Mouse (Mus musculus) limb, embryonic 15.5 days (tissue): Measurements from ENCODE around the gene Syk. TPM values are rescaled to one million over a fixed set of nuclear protein-coding genes. Genes with fewer than 3 reads are reported as not detected.

Experiments
- ATAC-seq: fragments of 200-750 bp; cut with Nextera tagmentation; 2 replicates; pipeline ENCODE4 v1.8.0; 2017; ENCODE audit warnings: low read depth, moderate TSS enrichment; ENCODE audit not compliant: insufficient number of reproducible peaks, low FRiP score, low TSS enrichment
- H3K27ac ChIP-seq: fragments of 300-500 bp; sonication (generic); 2 replicates; pipeline ENCODE4 v1.5.1; 2015; ENCODE audit warnings: moderate library complexity, mild to moderate bottlenecking, inconsistent platforms
- H3K27me3 ChIP-seq: fragments of 300-500 bp; sonication (generic); 2 replicates; pipeline ENCODE4 v1.6.1; 2015; ENCODE audit warnings: inconsistent platforms
- H3K36me3 ChIP-seq: fragments of 300-500 bp; sonication (generic); 2 replicates; pipeline ENCODE4 v1.6.1; 2015; ENCODE audit warnings: inconsistent platforms
- H3K4me1 ChIP-seq: fragments of 300-500 bp; sonication (generic); 2 replicates; pipeline ENCODE4 v1.6.1; 2015; ENCODE audit warnings: inconsistent platforms
- H3K4me2 ChIP-seq: fragments of 300-500 bp; sonication (generic); 2 replicates; pipeline ENCODE4 v1.6.1; 2015; ENCODE audit warnings: mild to moderate bottlenecking, inconsistent platforms
- H3K4me3 ChIP-seq: fragments of 300-500 bp; sonication (generic); 2 replicates; pipeline ENCODE4 v1.5.1; 2015; ENCODE audit warnings: mild to moderate bottlenecking, inconsistent platforms
- H3K9ac ChIP-seq: fragments of 300-500 bp; sonication (generic); 2 replicates; pipeline ENCODE4 v1.6.1; 2015; ENCODE audit warnings: inconsistent platforms
- H3K9me3 ChIP-seq: fragments of 300-500 bp; sonication (generic); 2 replicates; pipeline ENCODE4 v1.6.1; 2016; ENCODE audit warnings: inconsistent platforms
- WGBS: fragments of 180-500 bp; shearing (Covaris S2); methylation state at CpG from one replicate; pipeline ENCODE4 v1.1.7; 2015; 5-methylcytosine and 5-hydroxymethylcytosine counted together
- polyA plus RNA-seq: library from polyadenylated mRNA; unstranded; fragments of >200 nt; fragmentation: Nextera tagmentation; extraction: Ambion mirVana; gene quantifications from 2 replicates; pipeline ENCODE4 v1.2.1, GENCODE M21; 2015

Syk gene
- polyA plus RNA-seq, 1 experiment from 2014 or later, result 2.9 TPM

DNA sequence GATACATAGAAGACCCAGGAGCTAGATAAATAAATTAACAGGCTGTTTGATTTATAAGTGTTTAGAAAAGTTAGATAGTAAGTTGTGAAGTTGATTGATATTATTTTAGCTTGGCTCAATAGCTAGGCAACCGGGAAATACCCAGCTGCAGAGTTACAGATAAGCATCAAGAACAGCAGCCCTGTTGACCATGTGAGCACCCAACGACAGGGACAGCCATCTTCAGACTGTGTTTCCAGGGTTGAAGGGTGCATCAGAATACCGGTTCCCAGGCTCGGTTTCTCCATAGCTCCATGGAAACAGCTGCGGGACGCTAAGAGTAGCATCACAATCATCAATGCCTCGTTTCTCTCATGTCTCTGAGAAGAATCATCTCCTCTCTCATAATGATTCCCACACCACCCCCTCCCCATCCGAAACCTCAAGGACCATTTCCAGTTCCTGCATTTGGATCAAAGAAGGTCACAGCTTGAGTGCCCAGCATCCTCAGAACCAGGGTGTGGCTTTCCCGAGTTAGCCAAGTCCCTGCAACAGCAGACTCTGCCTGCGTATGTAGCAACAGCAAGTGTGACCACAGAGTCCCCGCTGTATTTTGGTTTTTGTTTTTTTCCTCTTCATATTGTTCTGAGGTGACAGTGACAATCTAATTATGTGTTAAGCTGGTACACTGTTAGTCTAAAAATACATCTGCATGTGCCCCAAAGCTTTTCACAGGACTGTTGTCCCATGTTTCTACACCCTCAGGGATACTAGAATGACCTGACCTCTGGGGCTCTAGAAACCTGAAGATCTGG lies 11.2 kb upstream of the Syk start:
- Histone ChIP-seq H3K9me3 (no peaks in the 10 kb centered on the region), H3K27ac (no peak overlapping the region), H3K4me3 (no peak overlapping the region), H3K9ac (no peak overlapping the region), H3K4me2 (no peak overlapping the region), H3K36me3 (no peaks in the 10 kb centered on the region), H3K4me1 (peaks cover 3% of the 10 kb centered on the region; the same call in 1 of the 2 replicates), H3K27me3 (no peaks in the 10 kb centered on the region)
- 74% methylated on average over 11 of the region's 11 CpGs for WGBS
- ATAC-seq, result no peak

DNA sequence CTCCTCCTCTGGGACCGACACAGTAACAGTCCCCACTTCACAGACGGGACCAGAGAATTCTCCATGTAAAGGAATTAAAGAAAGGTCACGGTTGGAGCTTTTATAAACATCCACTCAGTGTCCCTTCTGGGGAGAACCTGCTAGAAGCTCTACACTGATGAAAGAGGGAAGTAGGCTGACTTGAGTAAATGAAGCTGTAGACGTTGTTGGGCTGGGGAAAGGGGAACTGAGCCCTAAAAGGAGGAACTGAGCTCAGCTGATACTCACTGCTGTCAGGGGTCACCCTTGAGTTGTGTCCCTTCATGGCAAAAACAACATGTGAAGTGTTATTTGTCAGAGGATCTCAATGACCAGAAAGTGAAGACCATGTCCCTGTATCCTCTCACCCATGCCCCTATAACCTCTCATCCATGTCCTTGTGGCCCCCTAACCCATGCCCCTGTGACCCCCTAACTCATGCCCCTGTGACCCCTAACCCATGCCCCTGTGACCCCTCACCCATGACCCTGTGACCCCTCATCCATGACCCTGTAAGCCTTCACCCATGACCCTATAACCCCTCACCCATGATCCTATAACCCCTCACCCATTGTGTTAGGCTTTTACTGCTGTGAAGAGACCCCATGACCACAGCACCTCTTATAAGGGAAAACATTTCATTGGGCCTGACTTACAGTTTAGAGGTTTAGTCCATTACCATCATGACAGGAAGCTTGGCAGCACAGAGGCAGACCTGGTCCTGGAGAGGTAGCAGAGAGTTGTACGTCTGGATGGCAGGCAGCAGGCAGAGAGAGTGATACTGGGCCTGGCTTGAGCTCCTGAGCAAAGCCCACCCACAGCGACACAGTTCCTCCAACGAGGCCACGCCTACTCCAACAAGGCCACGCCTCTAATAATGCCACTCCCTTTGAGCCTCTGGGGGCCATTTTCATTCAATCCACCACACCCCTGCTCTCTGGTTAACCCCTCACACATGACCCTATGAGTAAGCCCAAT lies 10.2 kb upstream of the Syk start:
- Histone ChIP-seq H3K9ac (no peak overlapping the region), H3K4me3 (no peak overlapping the region), H3K4me1 (peaks cover 4% of the 10 kb centered on the region; the same call in 1 of the 2 replicates), H3K9me3 (no peaks in the 10 kb centered on the region), H3K4me2 (no peak overlapping the region), H3K27ac (no peak overlapping the region), H3K36me3 (no peaks in the 10 kb centered on the region), H3K27me3 (no peaks in the 10 kb centered on the region)
- 71% methylated on average over 9 of the region's 9 CpGs for WGBS
- no peak for ATAC-seq

DNA sequence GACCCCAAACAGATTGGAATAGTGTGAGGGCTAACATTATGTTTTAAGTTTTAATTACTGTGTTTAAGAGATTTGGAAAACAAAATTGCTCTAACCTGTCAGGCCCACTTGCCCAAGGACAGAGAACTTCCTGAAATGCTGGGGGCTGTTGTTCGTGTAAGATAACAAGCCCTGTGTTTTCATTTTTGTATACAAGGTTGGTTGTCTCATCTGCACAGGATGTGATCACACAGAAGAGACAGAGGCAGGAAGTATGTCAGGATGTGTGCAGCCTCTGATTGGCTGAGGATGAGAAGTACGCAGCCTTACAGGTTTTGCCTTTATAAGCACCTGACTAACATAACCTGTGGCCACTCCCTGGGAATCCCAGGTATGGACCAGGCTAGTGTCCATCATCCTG lies 8.7 kb upstream of the Syk start:
- WGBS, result 78% methylated on average over 2 of the region's 2 CpGs
- Histone ChIP-seq H3K4me1 (peaks cover 4% of the 10 kb centered on the region; the same call in 1 of the 2 replicates), H3K4me3 (no peak overlapping the region), H3K9ac (no peak overlapping the region), H3K9me3 (no peaks in the 10 kb centered on the region), H3K4me2 (no peak overlapping the region), H3K27me3 (no peaks in the 10 kb centered on the region), H3K36me3 (no peaks in the 10 kb centered on the region), H3K27ac (no peak overlapping the region)
- no peak for ATAC-seq

DNA sequence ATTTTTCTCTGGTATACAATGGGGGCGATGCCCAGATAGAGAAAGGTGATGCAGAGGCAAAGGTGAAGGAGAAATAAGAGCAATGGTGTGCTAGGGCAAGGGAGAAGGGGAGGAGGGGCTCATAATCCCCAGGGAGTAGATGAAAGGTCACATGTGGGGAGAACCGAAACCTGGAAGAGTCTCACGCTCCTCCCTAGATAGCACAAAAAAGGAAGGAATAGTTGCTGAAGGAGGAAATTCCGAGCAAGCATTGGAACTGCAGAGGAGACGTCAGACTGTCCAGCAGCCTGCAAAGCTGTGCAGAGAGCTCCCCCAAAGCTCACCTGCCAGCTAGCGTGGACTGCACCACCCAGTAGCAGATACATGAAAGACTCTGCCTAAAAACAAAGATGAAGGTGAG lies 7.5 kb upstream of the Syk start:
- Histone ChIP-seq H3K27ac (no peak overlapping the region), H3K4me1 (peaks cover 4% of the 10 kb centered on the region; the same call in 1 of the 2 replicates), H3K27me3 (no peaks in the 10 kb centered on the region), H3K4me3 (no peak overlapping the region), H3K9me3 (no peaks in the 10 kb centered on the region), H3K9ac (no peak overlapping the region), H3K36me3 (no peaks in the 10 kb centered on the region), H3K4me2 (no peak overlapping the region)
- ATAC-seq, result no peak
- 82% methylated on average over 6 of the region's 6 CpGs for WGBS

DNA sequence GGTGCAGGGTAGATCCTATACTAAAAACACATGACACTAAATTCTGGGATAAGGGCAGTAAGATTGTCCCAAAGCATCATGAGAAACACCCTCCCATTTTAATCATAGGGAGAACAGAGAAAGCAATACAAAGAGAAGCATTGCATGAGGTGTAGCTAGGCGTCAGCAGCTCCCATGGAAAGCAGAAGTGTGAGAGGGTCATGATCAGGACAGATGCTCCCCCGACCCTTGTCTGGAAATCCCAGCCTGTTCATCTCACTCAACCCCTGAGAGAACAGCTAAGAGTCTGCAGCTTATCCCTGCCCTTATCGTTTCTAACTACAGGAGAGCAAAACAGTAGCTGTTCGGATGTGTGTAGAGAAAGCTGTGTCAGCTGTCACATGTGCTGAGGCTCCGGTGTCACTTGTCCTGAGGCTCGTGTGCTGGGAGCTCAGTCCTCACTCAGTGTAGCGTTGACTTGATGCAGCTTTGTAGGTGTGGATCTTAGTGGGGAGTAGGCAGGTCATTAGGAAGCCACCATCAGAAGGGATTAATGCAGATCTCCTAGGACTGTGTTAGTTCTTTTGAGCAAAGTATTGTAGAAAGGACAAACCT lies 6.9 kb upstream of the Syk start:
- H3K4me2 ChIP-seq, result no peak overlapping the region
- no peaks in the 10 kb centered on the region for H3K36me3 ChIP-seq
- ATAC-seq, result no peak
- H3K4me1 ChIP-seq, result peaks cover 4% of the 10 kb centered on the region; the same call in 1 of the 2 replicates
- no peak overlapping the region for H3K9ac ChIP-seq
- H3K4me3 ChIP-seq, result no peak overlapping the region
- H3K9me3 ChIP-seq, result no peaks in the 10 kb centered on the region
- no peaks in the 10 kb centered on the region for H3K27me3 ChIP-seq
- H3K27ac ChIP-seq, result no peak overlapping the region
- 57% methylated on average over 7 of the region's 7 CpGs for WGBS

DNA sequence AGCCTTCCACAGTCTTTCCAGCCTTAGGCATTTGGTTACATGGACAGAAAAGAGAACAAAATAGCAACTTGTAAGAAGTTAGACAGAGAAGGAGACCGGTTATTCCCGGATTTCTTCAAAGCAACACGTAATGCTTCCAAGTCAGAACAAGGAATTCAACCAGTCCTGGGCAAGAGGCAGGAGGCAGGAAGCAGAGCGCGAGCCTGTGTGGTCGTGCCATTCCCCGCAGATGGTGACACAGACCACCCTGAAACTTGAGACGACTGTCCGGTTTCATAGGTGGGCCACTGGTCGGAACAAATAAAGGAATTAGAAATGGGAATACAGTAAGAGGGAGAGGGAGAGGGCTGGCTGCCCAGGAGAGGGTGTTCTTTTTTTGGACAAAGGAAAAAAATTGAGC lies 6.1 kb upstream of the Syk start:
- Histone ChIP-seq H3K4me3 (no peak overlapping the region), H3K27ac (no peak overlapping the region), H3K9me3 (no peaks in the 10 kb centered on the region), H3K27me3 (no peaks in the 10 kb centered on the region), H3K4me2 (no peak overlapping the region), H3K4me1 (peaks cover 4% of the 10 kb centered on the region; the same call in 1 of the 2 replicates), H3K36me3 (no peaks in the 10 kb centered on the region), H3K9ac (no peak overlapping the region)
- WGBS, result 20% methylated on average over 10 of the region's 10 CpGs
- ATAC-seq, result no peak

DNA sequence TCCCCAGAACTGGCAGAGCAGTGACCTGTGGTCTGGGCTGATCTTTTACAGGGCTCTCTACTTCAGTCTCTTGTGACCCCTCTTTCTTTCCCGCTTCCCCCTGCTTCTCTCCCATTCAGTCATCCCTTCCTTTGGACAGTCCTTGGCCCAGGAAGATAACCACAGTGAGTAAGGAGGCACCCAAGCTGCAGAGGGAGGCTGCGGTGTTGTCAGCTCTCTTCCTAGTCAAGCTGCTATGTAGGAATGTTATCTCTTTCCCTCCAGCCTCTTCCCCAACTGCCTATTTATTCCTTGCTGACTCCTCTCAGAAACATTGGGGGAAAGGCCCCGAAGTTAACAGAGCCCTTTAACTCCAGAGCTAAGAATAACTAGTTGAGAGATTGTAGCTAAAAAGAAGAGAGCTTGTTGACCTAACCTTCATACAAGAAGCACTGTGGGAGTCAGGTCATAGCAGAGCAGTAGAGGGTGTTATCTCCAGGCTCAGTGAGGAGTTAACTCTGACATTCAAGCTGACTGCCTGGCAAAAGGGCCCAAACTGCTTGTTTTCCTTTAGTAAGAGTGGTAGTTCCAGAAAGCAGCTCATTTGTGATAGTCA lies 5.5 kb upstream of the Syk start:
- Histone ChIP-seq H3K27ac (no peak overlapping the region), H3K4me1 (peaks cover 4% of the 10 kb centered on the region; the same call in 1 of the 2 replicates), H3K4me3 (no peak overlapping the region), H3K27me3 (peaks cover 1% of the 10 kb centered on the region; the same call in 1 of the 2 replicates), H3K4me2 (no peak overlapping the region), H3K36me3 (no peaks in the 10 kb centered on the region), H3K9me3 (no peaks in the 10 kb centered on the region), H3K9ac (no peak overlapping the region)
- ATAC-seq, result no peak
- WGBS, result 72% methylated on average over 3 of the region's 3 CpGs

DNA sequence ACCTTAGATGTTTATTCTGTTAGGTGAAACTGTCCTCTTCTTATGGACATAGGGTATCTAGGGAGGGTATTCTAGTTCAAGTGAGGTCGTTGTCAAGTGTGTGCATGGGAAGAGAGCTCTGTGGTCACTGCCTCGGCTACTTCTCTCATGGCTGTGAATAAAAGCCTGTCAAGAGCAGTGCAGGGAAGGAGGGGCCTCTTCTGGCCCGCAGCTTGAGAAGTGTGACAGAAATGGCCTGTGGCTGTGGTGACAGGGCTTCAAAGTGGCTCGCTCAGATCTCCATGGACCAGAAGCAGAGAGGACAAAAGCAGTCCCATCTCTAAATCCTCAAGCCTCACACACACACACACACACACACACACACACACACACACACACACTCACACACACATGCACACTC lies 5.0 kb upstream of the Syk start:
- Histone ChIP-seq H3K4me1 (peaks cover 7% of the 10 kb centered on the region; the same call in 1 of the 2 replicates), H3K9me3 (no peaks in the 10 kb centered on the region), H3K36me3 (no peaks in the 10 kb centered on the region), H3K9ac (no peak overlapping the region), H3K4me3 (no peak overlapping the region), H3K27me3 (peaks cover 4% of the 10 kb centered on the region; the same call in 1 of the 2 replicates), H3K27ac (no peak overlapping the region), H3K4me2 (no peak overlapping the region)
- ATAC-seq, result no peak
- WGBS, result 41% methylated on average over 4 of the region's 4 CpGs

DNA sequence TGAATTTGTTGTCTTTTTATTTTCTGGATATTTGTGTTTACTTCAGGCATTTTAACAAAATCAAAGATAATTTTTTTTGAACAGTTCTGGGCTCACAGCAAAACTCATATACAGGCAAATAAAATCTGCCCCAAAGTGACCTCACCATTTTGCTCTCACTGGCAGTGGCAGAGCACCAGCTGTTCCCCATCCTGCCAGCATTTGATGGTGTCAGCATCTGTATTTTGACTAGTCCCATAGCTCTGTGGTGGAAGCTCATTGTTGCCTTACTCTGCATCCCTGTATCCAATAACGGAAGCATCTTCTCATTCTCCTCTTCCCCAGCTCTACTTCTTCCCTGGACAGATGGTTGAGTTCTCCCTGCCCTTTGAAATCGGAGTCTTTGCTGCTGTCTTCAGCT lies 4.2 kb upstream of the Syk start:
- no peaks in the 10 kb centered on the region for H3K9me3 ChIP-seq
- H3K4me2 ChIP-seq, result no peak overlapping the region
- peaks cover 4% of the 10 kb centered on the region; the same call in 1 of the 2 replicates for H3K27me3 ChIP-seq
- H3K4me1 ChIP-seq, result peaks cover 7% of the 10 kb centered on the region; the same call in 1 of the 2 replicates
- H3K9ac ChIP-seq, result no peak overlapping the region
- no peak overlapping the region for H3K4me3 ChIP-seq
- 69% methylated on average over 2 of the region's 2 CpGs for WGBS
- H3K36me3 ChIP-seq, result no peaks in the 10 kb centered on the region
- ATAC-seq, result no peak
- no peak overlapping the region for H3K27ac ChIP-seq

DNA sequence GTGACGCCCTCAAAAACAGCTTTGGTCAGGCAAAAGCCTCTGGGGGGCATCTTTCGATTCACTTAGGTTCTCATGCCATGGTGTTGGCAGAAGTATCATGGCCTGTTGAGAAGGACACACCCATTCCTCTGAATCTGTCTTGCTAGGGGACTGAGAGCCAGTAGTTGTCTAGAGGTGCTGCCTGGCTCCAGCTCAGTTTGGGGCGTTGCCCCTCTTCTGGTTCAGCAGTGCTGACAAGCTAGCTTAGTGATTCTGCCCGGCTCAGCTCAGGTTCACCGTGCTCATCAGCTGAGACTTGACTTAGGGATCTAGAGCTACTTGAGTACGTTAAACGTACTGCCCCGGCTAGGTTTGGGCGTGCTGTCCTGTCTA lies 481 bp upstream of the Syk start:
- Histone ChIP-seq H3K36me3 (no peaks in the 10 kb centered on the region), H3K9me3 (no peaks in the 10 kb centered on the region), H3K4me2 (peak overlapping the region; percentile 94), H3K27ac (no peak overlapping the region), H3K4me1 (0 out of 2 replicates have a peak, but pooled peaks cover 5% of the 10 kb centered on the region), H3K27me3 (peaks cover 12% of the 10 kb centered on the region), H3K4me3 (peak overlapping the region; percentile 59), H3K9ac (no peak overlapping the region)
- 18% methylated on average over 9 of the region's 9 CpGs for WGBS
- no peak for ATAC-seq

DNA sequence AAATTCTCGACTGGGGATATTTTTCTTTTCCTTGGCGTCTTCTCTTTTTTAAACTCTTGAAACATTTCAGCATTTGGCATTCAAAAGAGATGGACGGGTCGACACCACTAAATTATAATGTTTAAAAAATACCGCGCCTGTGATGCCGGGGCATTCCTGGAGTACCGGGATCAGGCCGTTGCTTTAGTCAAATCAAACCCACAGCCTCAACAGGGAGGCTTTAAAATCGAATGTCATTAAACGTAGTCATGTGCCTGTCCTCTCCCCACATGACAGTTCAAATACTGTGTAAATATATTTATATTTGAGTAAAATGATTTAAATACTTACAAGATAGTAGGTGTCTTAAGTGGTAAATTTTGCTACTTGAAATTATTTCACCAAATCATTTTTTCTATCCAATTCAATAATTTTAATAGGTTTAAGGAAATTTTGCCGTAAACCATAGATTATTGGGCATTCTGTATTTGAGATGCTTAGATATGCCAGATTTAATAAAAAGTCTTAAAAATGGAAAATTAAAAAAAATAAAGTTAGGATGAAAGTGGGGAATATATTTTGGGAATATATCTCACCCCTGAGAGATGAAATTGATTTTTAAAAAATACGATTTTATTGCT lies 1.1 kb downstream of the Syk start:
- H3K9ac ChIP-seq, result no peak overlapping the region
- ATAC-seq, result no peak
- H3K4me1 ChIP-seq, result 0 out of 2 replicates have a peak, but pooled peaks cover 5% of the 10 kb centered on the region
- peak overlapping the region; percentile 59 for H3K4me3 ChIP-seq
- WGBS, result 21% methylated on average over 13 of the region's 13 CpGs
- peaks cover 12% of the 10 kb centered on the region for H3K27me3 ChIP-seq
- no peak overlapping the region for H3K27ac ChIP-seq
- H3K36me3 ChIP-seq, result no peaks in the 10 kb centered on the region
- peak overlapping the region; percentile 94 for H3K4me2 ChIP-seq
- no peaks in the 10 kb centered on the region for H3K9me3 ChIP-seq
